Mouse (Mus musculus): Measurements from ENCODE around the gene Epha8. TPM values are rescaled to one million over a fixed set of nuclear protein-coding genes. Genes with fewer than 3 reads are reported as not detected.
A peak's percentile ranks its signal among the peaks of the same experiment; 100 is the strongest.

Epha8 gene
- 0.52 and 0.59 TPM in 2 replicates for polyA plus RNA-seq (2014; fragmentation: Nextera tagmentation; extraction: Ambion mirVana)

DNA sequence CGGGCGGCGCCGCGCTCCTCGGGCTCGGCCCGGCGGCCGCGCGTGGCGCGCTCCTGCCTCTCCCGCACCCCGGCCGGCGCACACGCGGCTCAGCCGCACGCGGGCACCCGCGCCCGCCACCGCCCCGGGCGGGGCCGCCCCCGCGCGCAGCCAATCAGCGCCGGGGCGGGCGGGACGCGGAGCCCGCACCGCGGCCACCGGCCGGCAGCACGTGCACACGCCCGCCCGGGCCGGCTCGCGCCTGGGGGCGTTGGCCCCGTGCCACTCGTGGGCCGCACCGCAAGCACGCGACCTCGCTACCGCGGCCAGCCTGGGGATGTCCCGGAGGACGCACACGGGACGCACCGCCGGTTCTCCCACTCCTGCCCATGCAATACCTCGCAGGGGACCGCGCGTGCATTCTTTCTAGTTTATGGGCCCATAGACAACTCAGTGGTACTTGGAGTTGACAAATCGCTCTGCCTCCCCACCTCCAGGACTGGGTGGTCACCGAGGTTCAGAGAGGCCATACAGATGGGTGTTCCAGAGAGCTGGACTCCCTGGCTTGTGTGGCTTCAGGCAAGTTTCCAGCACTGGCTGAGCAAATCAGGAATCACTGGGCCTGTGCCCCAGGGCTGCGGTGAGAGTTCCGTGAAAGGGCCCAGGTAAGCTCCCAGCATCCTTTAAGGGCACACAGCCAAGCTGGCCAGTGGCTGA, at the start of gene Epha8:
Gene Epha8 (minus strand): TSS at position 66 of the 696 bp plus-strand sequence.
- no peak within 1 kb of the TSS for H3K27ac ChIP-seq (ENCODE audit: low read length)
- no peaks in the 10 kb centered on the region for H3K36me3 ChIP-seq (ENCODE audit: control insufficient read depth, insufficient read depth, low read length)
- ATAC-seq (ENCODE audit: insufficient number of reproducible peaks, insufficient read depth, low FRiP score, low read depth) = no peak
- peak within 1 kb of the TSS; percentile 34 for H3K4me3 ChIP-seq (ENCODE audit: low read depth, low read length)
- H3K9me3 ChIP-seq (ENCODE audit: control insufficient read depth, low read depth, low read length) = no peaks in the 10 kb centered on the region
- peaks cover 11% of the 10 kb centered on the region for H3K4me1 ChIP-seq (ENCODE audit: control insufficient read depth, insufficient read depth, low read length)
- WGBS = 1% methylated on average over 73 of the region's 75 CpGs
- peak within 1 kb of the TSS; percentile 91 for H3K4me2 ChIP-seq (replicated peaks; ENCODE audit: low read depth, low read length)
- peaks cover 33% of the 10 kb centered on the region for H3K27me3 ChIP-seq (ENCODE audit: control insufficient read depth, insufficient read depth, low read length)
- no peak within 1 kb of the TSS; the same call in 1 of the 2 replicates for H3K9ac ChIP-seq (replicated peaks; ENCODE audit: low read depth, low read length)

DNA sequence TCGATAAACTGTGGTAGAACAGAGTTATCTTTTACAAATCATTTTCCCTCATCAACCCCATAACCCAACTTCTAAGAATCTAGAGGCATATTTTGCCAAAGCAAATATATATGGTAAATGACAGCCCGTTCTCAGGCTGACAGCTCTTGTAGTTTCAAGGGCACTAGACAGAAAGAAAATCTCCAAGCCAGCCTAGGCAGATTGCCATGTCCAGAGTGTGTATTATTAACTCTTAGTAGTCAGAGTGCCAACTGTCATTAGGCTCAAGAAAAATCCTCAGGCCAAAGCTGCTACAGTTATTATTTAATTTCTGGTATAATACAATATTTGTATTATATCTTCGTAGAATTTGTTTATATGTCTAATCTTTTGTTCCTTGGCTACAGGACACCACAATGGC, 45.2 kb upstream of the Epha8 start:
- no peak overlapping the region for H3K4me2 ChIP-seq (replicated peaks; ENCODE audit: low read depth, low read length)
- H3K4me3 ChIP-seq (ENCODE audit: low read depth, low read length) = no peak overlapping the region
- no peaks in the 10 kb centered on the region for H3K9me3 ChIP-seq (ENCODE audit: control insufficient read depth, low read depth, low read length)
- no peak overlapping the region for H3K27ac ChIP-seq (ENCODE audit: low read length)
- no peak overlapping the region for H3K9ac ChIP-seq (replicated peaks; ENCODE audit: low read depth, low read length)
- ATAC-seq (ENCODE audit: insufficient number of reproducible peaks, insufficient read depth, low FRiP score, low read depth) = no peak
- no peaks in the 10 kb centered on the region for H3K4me1 ChIP-seq (ENCODE audit: control insufficient read depth, insufficient read depth, low read length)
- no peaks in the 10 kb centered on the region for H3K27me3 ChIP-seq (ENCODE audit: control insufficient read depth, insufficient read depth, low read length)
- peaks cover 13% of the 10 kb centered on the region for H3K36me3 ChIP-seq (ENCODE audit: control insufficient read depth, insufficient read depth, low read length)
- WGBS = 80% methylated on average over 3 of the region's 3 CpGs

DNA sequence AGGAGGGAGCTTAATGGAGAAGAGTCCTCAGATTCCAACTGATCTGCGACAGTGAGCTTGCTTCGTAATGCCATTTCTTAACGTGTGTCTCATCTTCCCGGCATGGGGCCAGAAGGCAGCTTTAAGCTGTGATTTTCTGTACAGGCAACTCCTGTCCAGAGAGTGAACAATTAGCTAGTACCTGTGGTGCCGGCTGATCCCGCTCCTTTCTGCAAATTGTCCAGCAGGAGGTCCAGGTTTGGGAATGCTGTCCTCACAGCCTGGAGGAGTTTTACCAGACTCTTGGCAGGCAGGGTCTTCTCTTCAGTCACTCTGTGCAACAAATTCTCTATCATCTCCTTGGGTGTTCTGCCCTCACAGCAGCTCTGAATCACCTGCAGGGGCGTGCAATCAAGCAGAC, 44.4 kb upstream of the Epha8 start:
- H3K4me2 ChIP-seq (replicated peaks; ENCODE audit: low read depth, low read length) = no peak overlapping the region
- H3K9ac ChIP-seq (replicated peaks; ENCODE audit: low read depth, low read length) = no peak overlapping the region
- no peak overlapping the region for H3K4me3 ChIP-seq (ENCODE audit: low read depth, low read length)
- no peaks in the 10 kb centered on the region for H3K9me3 ChIP-seq (ENCODE audit: control insufficient read depth, low read depth, low read length)
- H3K36me3 ChIP-seq (ENCODE audit: control insufficient read depth, insufficient read depth, low read length) = peaks cover 13% of the 10 kb centered on the region
- no peaks in the 10 kb centered on the region for H3K27me3 ChIP-seq (ENCODE audit: control insufficient read depth, insufficient read depth, low read length)
- ATAC-seq (ENCODE audit: insufficient number of reproducible peaks, insufficient read depth, low FRiP score, low read depth) = no peak
- H3K4me1 ChIP-seq (ENCODE audit: control insufficient read depth, insufficient read depth, low read length) = no peaks in the 10 kb centered on the region
- WGBS = 89% methylated on average over 7 of the region's 7 CpGs
- no peak overlapping the region for H3K27ac ChIP-seq (ENCODE audit: low read length)

DNA sequence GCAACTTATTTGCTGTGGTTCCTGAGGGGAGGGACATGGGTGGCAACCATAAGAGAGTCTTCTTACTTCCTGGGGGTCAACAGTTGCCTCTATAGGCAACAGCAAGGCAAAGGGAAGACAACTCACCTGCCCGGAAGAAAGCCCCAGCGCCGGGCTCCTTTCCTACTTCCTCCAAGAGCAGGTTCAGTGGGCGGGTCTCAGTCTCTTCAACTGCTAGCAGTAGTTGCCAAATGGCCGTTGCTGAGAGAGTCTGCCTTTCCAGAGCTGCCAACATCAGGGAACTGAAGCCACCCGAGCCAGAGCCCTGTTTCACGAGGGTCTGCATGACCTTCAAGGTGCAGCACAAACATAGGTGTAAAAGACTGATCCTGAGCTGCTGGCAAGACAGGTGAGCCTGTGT, 41.8 kb upstream of the Epha8 start:
- Histone ChIP-seq H3K4me3 (ENCODE audit: low read depth, low read length) (no peak overlapping the region), H3K36me3 (ENCODE audit: control insufficient read depth, insufficient read depth, low read length) (peaks cover 24% of the 10 kb centered on the region), H3K4me1 (ENCODE audit: control insufficient read depth, insufficient read depth, low read length) (no peaks in the 10 kb centered on the region), H3K4me2 (replicated peaks; ENCODE audit: low read depth, low read length) (no peak overlapping the region), H3K9me3 (ENCODE audit: control insufficient read depth, low read depth, low read length) (no peaks in the 10 kb centered on the region), H3K9ac (replicated peaks; ENCODE audit: low read depth, low read length) (no peak overlapping the region), H3K27ac (ENCODE audit: low read length) (no peak overlapping the region), H3K27me3 (ENCODE audit: control insufficient read depth, insufficient read depth, low read length) (no peaks in the 10 kb centered on the region)
- ATAC-seq (ENCODE audit: insufficient number of reproducible peaks, insufficient read depth, low FRiP score, low read depth) = no peak
- 80% methylated on average over 7 of the region's 7 CpGs for WGBS

DNA sequence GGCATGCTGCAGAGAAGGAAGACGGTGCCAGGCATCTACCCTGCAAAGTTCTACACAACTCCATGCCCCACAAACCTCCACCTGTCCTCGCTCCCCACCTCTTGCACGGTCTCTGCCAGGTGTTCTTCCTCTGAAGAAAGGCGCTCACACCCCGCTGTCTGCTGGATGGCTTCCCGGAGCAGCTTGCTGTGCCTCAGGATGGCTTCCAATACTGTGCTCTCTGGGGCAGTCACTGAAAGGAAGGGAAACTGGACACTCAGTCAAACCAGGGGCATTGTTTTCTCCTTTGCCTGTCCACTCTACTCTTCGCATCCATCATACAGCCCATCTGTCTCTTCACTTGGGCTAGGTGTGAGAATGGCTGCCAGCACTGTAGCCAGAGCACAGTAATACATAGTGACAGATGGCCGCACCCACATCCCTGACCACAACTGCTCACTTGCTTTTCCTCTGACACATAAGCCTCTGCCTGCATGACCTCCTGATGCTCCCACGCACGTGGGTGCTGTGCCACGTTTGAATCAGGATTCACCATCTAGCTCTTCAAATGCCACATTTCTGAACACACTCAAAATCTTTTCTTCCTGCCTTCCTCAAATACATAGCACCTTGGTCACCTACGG, 41.2 kb upstream of the Epha8 start:
- WGBS = 86% methylated on average over 12 of the region's 12 CpGs
- no peaks in the 10 kb centered on the region for H3K9me3 ChIP-seq (ENCODE audit: control insufficient read depth, low read depth, low read length)
- H3K27me3 ChIP-seq (ENCODE audit: control insufficient read depth, insufficient read depth, low read length) = no peaks in the 10 kb centered on the region
- no peak overlapping the region for H3K4me3 ChIP-seq (ENCODE audit: low read depth, low read length)
- no peak overlapping the region for H3K9ac ChIP-seq (replicated peaks; ENCODE audit: low read depth, low read length)
- no peak overlapping the region for H3K27ac ChIP-seq (ENCODE audit: low read length)
- no peaks in the 10 kb centered on the region for H3K4me1 ChIP-seq (ENCODE audit: control insufficient read depth, insufficient read depth, low read length)
- H3K4me2 ChIP-seq (replicated peaks; ENCODE audit: low read depth, low read length) = no peak overlapping the region
- H3K36me3 ChIP-seq (ENCODE audit: control insufficient read depth, insufficient read depth, low read length) = peaks cover 24% of the 10 kb centered on the region
- ATAC-seq (ENCODE audit: insufficient number of reproducible peaks, insufficient read depth, low FRiP score, low read depth) = no peak

DNA sequence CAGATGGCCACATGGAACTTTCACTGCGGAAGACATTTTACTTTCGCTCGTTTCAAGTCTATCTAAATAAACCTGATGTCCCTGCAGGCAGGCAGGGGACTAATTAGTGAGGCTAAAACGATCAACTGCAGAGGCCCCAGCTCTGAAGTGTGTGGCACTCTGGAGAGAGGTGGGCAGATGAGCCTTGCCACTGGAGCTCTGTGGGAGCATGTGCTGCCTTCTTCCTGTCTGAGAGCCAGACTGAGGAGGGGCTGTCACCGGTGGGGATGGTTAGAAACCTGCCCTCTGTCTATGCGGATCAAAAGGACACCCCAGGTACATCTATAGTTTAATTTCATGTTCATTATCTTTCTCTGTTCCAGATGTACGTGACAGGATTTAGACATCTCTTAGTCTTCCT, 40.3 kb upstream of the Epha8 start:
- 80% methylated on average over 7 of the region's 7 CpGs for WGBS
- no peaks in the 10 kb centered on the region for H3K4me1 ChIP-seq (ENCODE audit: control insufficient read depth, insufficient read depth, low read length)
- H3K36me3 ChIP-seq (ENCODE audit: control insufficient read depth, insufficient read depth, low read length) = peaks cover 24% of the 10 kb centered on the region
- H3K9me3 ChIP-seq (ENCODE audit: control insufficient read depth, low read depth, low read length) = no peaks in the 10 kb centered on the region
- no peak overlapping the region for H3K9ac ChIP-seq (replicated peaks; ENCODE audit: low read depth, low read length)
- ATAC-seq (ENCODE audit: insufficient number of reproducible peaks, insufficient read depth, low FRiP score, low read depth) = no peak
- no peak overlapping the region for H3K4me3 ChIP-seq (ENCODE audit: low read depth, low read length)
- no peak overlapping the region for H3K4me2 ChIP-seq (replicated peaks; ENCODE audit: low read depth, low read length)
- H3K27me3 ChIP-seq (ENCODE audit: control insufficient read depth, insufficient read depth, low read length) = no peaks in the 10 kb centered on the region
- H3K27ac ChIP-seq (ENCODE audit: low read length) = no peak overlapping the region

DNA sequence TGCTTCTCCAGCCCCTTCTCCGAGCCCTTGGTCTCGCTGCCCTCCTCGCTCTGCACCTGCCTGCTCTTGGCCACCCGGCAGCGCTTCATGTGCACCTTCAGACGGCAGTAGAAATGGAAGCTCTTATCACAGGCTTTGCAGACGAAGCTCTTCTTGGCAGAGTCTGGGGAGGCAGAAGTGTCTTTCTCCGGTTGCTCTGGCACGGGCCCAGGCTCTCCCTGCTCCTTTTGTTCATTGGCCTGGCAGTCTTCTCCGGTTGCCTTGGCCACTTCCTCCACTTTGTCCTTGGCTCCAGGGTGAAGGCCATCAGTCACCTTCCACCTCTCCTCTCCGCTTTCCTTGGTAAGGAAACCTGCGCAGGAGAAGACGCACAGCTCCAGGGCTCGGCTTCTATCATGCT, 38.7 kb upstream of the Epha8 start:
- Histone ChIP-seq H3K4me3 (ENCODE audit: low read depth, low read length) (no peak overlapping the region), H3K36me3 (ENCODE audit: control insufficient read depth, insufficient read depth, low read length) (peaks cover 26% of the 10 kb centered on the region), H3K27ac (ENCODE audit: low read length) (no peak overlapping the region), H3K27me3 (ENCODE audit: control insufficient read depth, insufficient read depth, low read length) (no peaks in the 10 kb centered on the region), H3K4me2 (replicated peaks; ENCODE audit: low read depth, low read length) (no peak overlapping the region), H3K9ac (replicated peaks; ENCODE audit: low read depth, low read length) (no peak overlapping the region), H3K4me1 (ENCODE audit: control insufficient read depth, insufficient read depth, low read length) (no peaks in the 10 kb centered on the region), H3K9me3 (ENCODE audit: control insufficient read depth, low read depth, low read length) (no peaks in the 10 kb centered on the region)
- 90% methylated on average over 14 of the region's 14 CpGs for WGBS
- no peak for ATAC-seq (ENCODE audit: insufficient number of reproducible peaks, insufficient read depth, low FRiP score, low read depth)

DNA sequence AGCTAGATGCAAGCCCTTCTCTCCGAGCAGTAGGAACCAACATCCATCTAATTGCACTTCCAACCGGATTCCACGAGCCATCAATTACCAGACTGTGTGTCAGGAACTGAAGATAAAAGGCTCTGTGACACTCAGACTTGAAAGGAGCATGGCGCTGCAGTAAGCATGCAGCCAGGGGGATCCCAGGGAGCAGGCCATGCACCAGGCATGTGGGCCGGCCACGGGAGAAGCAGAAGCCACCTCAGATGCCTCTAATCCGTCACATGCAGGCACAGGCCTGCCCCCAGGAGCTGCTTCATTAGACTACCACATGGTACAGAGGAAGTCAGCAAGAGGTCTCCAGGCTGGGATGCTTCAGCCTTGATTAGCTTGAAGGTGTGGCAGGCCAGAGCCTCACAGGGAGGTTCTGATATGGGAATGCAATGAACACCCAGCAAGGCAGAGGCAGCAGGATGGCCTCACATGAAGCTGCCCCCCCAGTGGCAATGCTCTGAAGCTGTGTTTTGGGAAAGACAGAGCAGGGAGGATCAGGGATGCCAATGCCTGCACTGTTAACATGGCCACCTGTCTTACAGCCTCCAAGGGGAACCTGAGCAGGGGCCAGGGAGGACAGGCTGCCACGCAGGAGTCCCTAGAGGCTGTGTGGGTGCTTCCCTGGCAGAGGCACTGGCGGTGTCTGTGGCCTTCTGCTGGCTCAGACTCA, 25.5 kb upstream of the Epha8 start:
- no peak overlapping the region for H3K4me2 ChIP-seq (replicated peaks; ENCODE audit: low read depth, low read length)
- H3K4me3 ChIP-seq (ENCODE audit: low read depth, low read length) = no peak overlapping the region
- no peaks in the 10 kb centered on the region for H3K27me3 ChIP-seq (ENCODE audit: control insufficient read depth, insufficient read depth, low read length)
- H3K9ac ChIP-seq (replicated peaks; ENCODE audit: low read depth, low read length) = no peak overlapping the region
- no peaks in the 10 kb centered on the region for H3K9me3 ChIP-seq (ENCODE audit: control insufficient read depth, low read depth, low read length)
- no peak overlapping the region for H3K27ac ChIP-seq (ENCODE audit: low read length)
- 47% methylated on average over 9 of the region's 9 CpGs for WGBS
- no peaks in the 10 kb centered on the region for H3K4me1 ChIP-seq (ENCODE audit: control insufficient read depth, insufficient read depth, low read length)
- H3K36me3 ChIP-seq (ENCODE audit: control insufficient read depth, insufficient read depth, low read length) = no peaks in the 10 kb centered on the region
- ATAC-seq (ENCODE audit: insufficient number of reproducible peaks, insufficient read depth, low FRiP score, low read depth) = no peak

Data from stomach, embryonic 14.5 days (tissue).